Mouse (Mus musculus) hindbrain, embryonic 15.5 days (tissue): ENCODE measurements around the gene Ccdc12. TPM values are rescaled to one million over a fixed set of nuclear protein-coding genes. Genes with fewer than 3 reads are reported as not detected.
A peak's percentile ranks its signal among the peaks of the same experiment; 100 is the strongest.

Source experiments
- ATAC-seq: fragments of 200-750 bp; cut with Nextera tagmentation; 2 replicates; pipeline ENCODE4 v1.8.0; 2017; ENCODE audit warnings: low read depth, moderate number of reproducible peaks, moderate TSS enrichment; ENCODE audit not compliant: low FRiP score
- H3K27ac ChIP-seq: fragments of 300-500 bp; sonication (generic); replicated peaks from 2 replicates; pipeline ENCODE4 v1.5.1; 2015; ENCODE audit warnings: mild to moderate bottlenecking, inconsistent platforms
- H3K27me3 ChIP-seq: fragments of 300-500 bp; sonication (generic); 2 replicates; pipeline ENCODE4 v1.6.1; 2015; ENCODE audit warnings: control low read depth, inconsistent platforms
- H3K36me3 ChIP-seq: fragments of 300-500 bp; sonication (generic); 2 replicates; pipeline ENCODE4 v1.6.1; 2015; ENCODE audit warnings: control low read depth, inconsistent platforms
- H3K4me1 ChIP-seq: fragments of 300-500 bp; sonication (generic); replicated peaks from 2 replicates; pipeline ENCODE4 v1.6.1; 2015; ENCODE audit warnings: control low read depth, inconsistent platforms
- H3K4me2 ChIP-seq: fragments of 300-500 bp; sonication (generic); 2 replicates; pipeline ENCODE4 v1.6.1; 2015; ENCODE audit warnings: moderate library complexity, mild to moderate bottlenecking, inconsistent platforms
- H3K4me3 ChIP-seq: fragments of 300-500 bp; sonication (generic); 2 replicates; pipeline ENCODE4 v1.5.1; 2015; ENCODE audit warnings: mild to moderate bottlenecking, inconsistent platforms
- H3K9ac ChIP-seq: fragments of 300-500 bp; sonication (generic); 2 replicates; pipeline ENCODE4 v1.6.1; 2015; ENCODE audit warnings: inconsistent platforms
- H3K9me3 ChIP-seq: fragments of 300-500 bp; sonication (generic); 2 replicates; pipeline ENCODE4 v1.6.1; 2016; ENCODE audit warnings: control low read depth, inconsistent platforms
- WGBS: fragments of 180-500 bp; shearing (Covaris S2); methylation state at CpG from one replicate; pipeline ENCODE4 v1.1.7; 2015; 5-methylcytosine and 5-hydroxymethylcytosine counted together
- polyA plus RNA-seq: library from polyadenylated mRNA; unstranded; fragments of >200 nt; fragmentation: Nextera tagmentation; extraction: Ambion mirVana; gene quantifications from 2 replicates; pipeline ENCODE4 v1.2.1, GENCODE M21; 2015

The Ccdc12 gene
- 103 and 107 TPM in 2 replicates for polyA plus RNA-seq

DNA sequence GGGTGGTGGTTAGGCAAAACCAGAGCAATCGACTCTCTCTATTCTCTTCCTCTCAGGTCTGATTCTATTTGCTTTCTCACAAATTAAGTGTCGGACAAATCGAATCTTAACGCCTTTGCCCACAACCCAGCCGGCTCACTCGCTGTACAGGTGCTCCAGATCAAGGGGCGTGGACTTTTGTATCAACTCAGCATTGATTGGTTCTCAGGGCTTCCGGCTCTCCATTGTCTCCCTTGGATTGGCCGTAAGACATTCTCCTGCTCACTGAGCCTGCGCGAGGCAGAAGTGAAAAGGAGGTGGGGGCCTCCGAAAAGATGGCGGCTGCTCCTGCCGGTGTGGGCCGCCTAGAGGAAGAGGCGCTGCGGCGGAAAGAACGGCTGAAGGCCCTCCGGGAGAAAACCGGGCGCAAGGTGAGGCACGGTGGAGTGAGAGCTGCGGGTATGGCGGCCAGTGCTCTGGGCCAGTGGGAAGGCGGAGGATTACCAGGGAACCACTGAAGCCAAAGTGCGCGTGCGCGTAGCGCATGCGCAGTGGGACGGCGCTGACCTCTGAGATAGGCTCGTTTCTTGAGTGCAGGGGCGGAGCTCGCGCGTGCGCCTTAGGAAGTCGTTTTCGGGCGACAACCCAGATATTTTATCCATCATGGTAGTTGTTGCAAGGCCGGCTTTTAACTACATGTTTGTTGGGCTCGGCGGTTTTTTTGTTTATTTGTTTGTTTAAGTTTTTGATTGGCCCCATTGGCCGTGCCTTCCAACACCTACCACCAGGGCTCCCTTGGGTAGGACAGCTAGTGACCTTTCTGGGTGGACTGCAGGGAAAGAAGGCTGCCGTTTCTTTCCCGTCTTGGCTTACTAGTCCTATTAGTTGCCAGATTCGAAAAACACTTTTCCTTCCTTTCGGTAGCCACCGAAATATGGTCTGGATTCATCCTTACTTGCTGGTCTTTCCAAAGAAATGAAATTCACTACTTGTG lies at the start of gene Ccdc12:
TSS of gene Ccdc12 (plus strand) at position 255 of the 973 bp plus-strand sequence.
- peak within 1 kb of the TSS; percentile 66 for H3K4me3 ChIP-seq
- H3K4me2 ChIP-seq: peak within 1 kb of the TSS; percentile 68
- peaks cover 45% of the 10 kb centered on the region for H3K4me1 ChIP-seq
- no peaks in the 10 kb centered on the region for H3K9me3 ChIP-seq
- under 1% methylated on average over 52 of the region's 52 CpGs for WGBS
- peak within 1 kb of the TSS; percentile 94 for H3K27ac ChIP-seq
- H3K9ac ChIP-seq: peak within 1 kb of the TSS; percentile 69
- H3K27me3 ChIP-seq: peaks cover 8% of the 10 kb centered on the region; the same call in 1 of the 2 replicates
- ATAC-seq: peak; percentile 96
- H3K36me3 ChIP-seq: no peaks in the 10 kb centered on the region

- no peak for ATAC-seq
- Histone ChIP-seq H3K9me3 (no peaks in the 10 kb centered on the region), H3K4me3 (no peak overlapping the region), H3K27ac (no peak overlapping the region), H3K4me1 (no peaks in the 10 kb centered on the region), H3K9ac (no peak overlapping the region), H3K36me3 (peaks cover 28% of the 10 kb centered on the region), H3K4me2 (no peak overlapping the region), H3K27me3 (no peaks in the 10 kb centered on the region)
- WGBS: 91% methylated on average over 3 of the region's 3 CpGs
Measured at GRCm38 (mm10) chr9:110611471-110611870, 44.8 kb upstream of the Ccdc12 start.

DNA sequence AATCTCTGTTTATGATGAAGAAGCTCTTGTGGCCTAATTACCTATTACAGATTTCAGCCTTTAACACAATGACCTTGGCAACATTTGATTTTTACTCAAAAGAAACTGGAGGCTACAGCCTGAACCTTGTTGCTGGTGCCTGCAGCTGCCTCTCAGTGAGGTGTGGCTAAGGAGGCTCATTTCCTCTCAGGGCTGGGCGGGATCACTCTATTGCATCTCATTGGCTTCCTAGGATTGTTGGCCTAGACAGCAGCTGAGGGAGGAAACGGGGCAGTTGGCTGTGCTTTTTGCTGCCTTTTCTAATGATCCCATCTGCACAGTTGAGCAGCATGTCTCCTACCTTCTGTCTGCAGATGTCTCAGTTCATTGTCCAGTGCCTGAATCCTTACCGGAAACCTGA lies 39.2 kb upstream of the Ccdc12 start:
- Histone ChIP-seq H3K4me3 (no peak overlapping the region), H3K9ac (no peak overlapping the region), H3K36me3 (peaks cover 51% of the 10 kb centered on the region), H3K4me1 (no peaks in the 10 kb centered on the region), H3K4me2 (no peak overlapping the region), H3K9me3 (no peaks in the 10 kb centered on the region), H3K27ac (no peak overlapping the region), H3K27me3 (no peaks in the 10 kb centered on the region)
- no peak for ATAC-seq
- 85% methylated on average over 3 of the region's 3 CpGs for WGBS

- ATAC-seq: no peak
- no peak overlapping the region for H3K9ac ChIP-seq
- H3K27me3 ChIP-seq: no peaks in the 10 kb centered on the region
- H3K4me2 ChIP-seq: no peak overlapping the region
- WGBS: 83% methylated on average over 7 of the region's 7 CpGs
- H3K9me3 ChIP-seq: no peaks in the 10 kb centered on the region
- no peak overlapping the region for H3K27ac ChIP-seq
- no peak overlapping the region for H3K4me3 ChIP-seq
- H3K36me3 ChIP-seq: peaks cover 44% of the 10 kb centered on the region
- peaks cover 22% of the 10 kb centered on the region for H3K4me1 ChIP-seq
Measured at GRCm38 (mm10) chr9:110620180-110620579, 36.1 kb upstream of the Ccdc12 start.

DNA sequence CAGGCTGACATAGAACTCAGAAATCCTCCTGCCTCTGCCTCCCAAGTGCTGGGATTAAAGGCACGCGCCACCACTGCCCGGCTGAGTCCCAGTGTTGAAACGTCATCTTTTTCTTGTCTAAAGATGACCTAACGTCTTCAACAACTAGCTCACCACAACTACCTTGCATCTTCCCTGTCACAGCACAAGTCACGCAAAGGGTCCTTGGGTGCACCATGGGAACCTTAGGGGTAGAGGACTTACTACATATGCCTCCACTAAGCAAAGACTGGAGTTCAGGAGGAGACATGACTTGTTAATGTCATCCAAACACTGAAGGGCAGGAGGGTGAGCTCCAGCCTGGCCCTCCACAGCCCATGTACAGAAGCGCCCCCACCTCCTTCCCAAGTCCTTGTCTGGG lies 35.6 kb upstream of the Ccdc12 start:
- WGBS: 95% methylated on average over 7 of the region's 7 CpGs
- no peak for ATAC-seq
- Histone ChIP-seq H3K9ac (no peak overlapping the region), H3K4me1 (peaks cover 27% of the 10 kb centered on the region), H3K4me3 (no peak overlapping the region), H3K27ac (no peak overlapping the region), H3K36me3 (peaks cover 39% of the 10 kb centered on the region), H3K9me3 (no peaks in the 10 kb centered on the region), H3K4me2 (no peak overlapping the region), H3K27me3 (no peaks in the 10 kb centered on the region)

GRCm38 (mm10) chr9:110622621-110623219 lies 33.6 kb upstream of the Ccdc12 start:
- WGBS: 88% methylated on average over 12 of the region's 12 CpGs
- Histone ChIP-seq H3K9me3 (no peaks in the 10 kb centered on the region), H3K27me3 (no peaks in the 10 kb centered on the region), H3K4me1 (peaks cover 27% of the 10 kb centered on the region), H3K27ac (no peak overlapping the region), H3K9ac (no peak overlapping the region), H3K36me3 (peaks cover 33% of the 10 kb centered on the region), H3K4me2 (no peak overlapping the region), H3K4me3 (no peak overlapping the region)
- ATAC-seq: no peak

GRCm38 (mm10) chr9:110623416-110624195 lies 32.7 kb upstream of the Ccdc12 start:
- 53% methylated on average over 8 of the region's 8 CpGs for WGBS
- Histone ChIP-seq H3K36me3 (peaks cover 25% of the 10 kb centered on the region), H3K9me3 (no peaks in the 10 kb centered on the region), H3K4me1 (peaks cover 27% of the 10 kb centered on the region), H3K27me3 (no peaks in the 10 kb centered on the region), H3K4me3 (peak overlapping the region; percentile 46), H3K27ac (peak overlapping the region; percentile 86), H3K9ac (peak overlapping the region; percentile 63), H3K4me2 (peak overlapping the region; percentile 93)
- ATAC-seq: no peak

GRCm38 (mm10) chr9:110624361-110625166 lies 31.7 kb upstream of the Ccdc12 start, which contains the start of gene Nradd:
TSS of gene Nradd (minus strand) at chr9:110624452.
- Histone ChIP-seq H3K4me1 (peaks cover 27% of the 10 kb centered on the region), H3K36me3 (peaks cover 16% of the 10 kb centered on the region), H3K9ac (peak within 1 kb of the TSS; percentile 63), H3K4me3 (peak within 1 kb of the TSS; percentile 46), H3K4me2 (peak within 1 kb of the TSS; percentile 93), H3K27ac (peak within 1 kb of the TSS; percentile 86), H3K9me3 (no peaks in the 10 kb centered on the region), H3K27me3 (no peaks in the 10 kb centered on the region)
- WGBS: 1% methylated on average over 41 of the region's 41 CpGs
- ATAC-seq: peak; percentile 94

DNA sequence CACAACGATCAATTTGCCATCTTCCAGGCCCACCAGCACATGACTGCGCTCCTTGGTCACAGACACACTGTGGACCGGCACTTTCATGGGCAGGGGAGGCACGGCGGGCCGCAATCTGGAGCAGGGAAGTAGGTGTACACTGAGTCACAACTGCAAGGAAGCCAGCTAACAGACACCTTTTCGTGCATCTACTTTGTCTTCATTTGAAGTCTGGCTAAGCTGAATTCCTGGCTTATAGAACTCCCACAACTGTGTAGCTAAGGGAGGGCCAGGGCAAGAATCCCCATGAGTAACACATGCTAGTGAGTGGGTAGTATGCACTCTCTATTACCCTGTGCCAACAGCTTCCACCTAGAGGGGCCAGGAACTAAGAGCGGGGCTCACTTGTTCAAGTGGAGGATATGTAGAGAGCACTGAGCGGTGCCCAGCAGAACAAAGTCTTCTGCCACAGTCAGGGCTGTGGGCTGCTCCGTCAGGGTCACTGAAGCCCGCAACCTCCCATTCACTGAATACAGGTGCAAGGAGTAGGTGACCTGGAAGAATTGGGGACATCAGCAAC lies 30.9 kb upstream of the Ccdc12 start:
- Histone ChIP-seq H3K4me2 (peak overlapping the region; percentile 93), H3K4me3 (peak overlapping the region; percentile 46), H3K4me1 (peaks cover 27% of the 10 kb centered on the region), H3K27ac (peak overlapping the region; percentile 86), H3K9ac (peak overlapping the region; percentile 63), H3K27me3 (no peaks in the 10 kb centered on the region), H3K36me3 (peaks cover 10% of the 10 kb centered on the region; the same call in 1 of the 2 replicates), H3K9me3 (no peaks in the 10 kb centered on the region)
- 63% methylated on average over 11 of the region's 11 CpGs for WGBS
- ATAC-seq: peak; percentile 25

GRCm38 (mm10) chr9:110630171-110630570 lies 26.1 kb upstream of the Ccdc12 start:
- no peak overlapping the region for H3K27ac ChIP-seq
- H3K27me3 ChIP-seq: peaks cover 4% of the 10 kb centered on the region; the same call in 1 of the 2 replicates
- H3K4me3 ChIP-seq: no peak overlapping the region
- no peaks in the 10 kb centered on the region for H3K9me3 ChIP-seq
- H3K4me2 ChIP-seq: no peak overlapping the region
- peaks cover 18% of the 10 kb centered on the region for H3K4me1 ChIP-seq
- WGBS: 88% methylated on average over 15 of the region's 15 CpGs
- 0 out of 2 replicates have a peak, but pooled peaks cover 6% of the 10 kb centered on the region for H3K36me3 ChIP-seq
- no peak for ATAC-seq
- no peak overlapping the region for H3K9ac ChIP-seq
